Mouse (Mus musculus) C2C12 (cell line): Measurements from ENCODE around the gene Htr5a. TPM values are rescaled to one million over a fixed set of nuclear protein-coding genes. Genes with fewer than 3 reads are reported as not detected.

Experiments used
- H3K27me3 ChIP-seq: one replicate; pipeline ENCODE4 v1.6.1; 2011; ENCODE audit not compliant: control insufficient read depth, insufficient read depth, insufficient read length
- H3K36me3 ChIP-seq: one replicate; pipeline ENCODE4 v1.6.1; 2011; ENCODE audit not compliant: control insufficient read depth, insufficient read depth
- H3K4me3 ChIP-seq: one replicate; pipeline ENCODE4 v1.5.1; 2011; ENCODE audit warnings: mild to moderate bottlenecking, control low read depth; ENCODE audit not compliant: poor library complexity, insufficient read depth, severe bottlenecking
- H3K79me2 ChIP-seq: one replicate; pipeline ENCODE4 v1.6.1; 2011; ENCODE audit not compliant: control insufficient read depth, insufficient read depth
- H3K79me3 ChIP-seq: one replicate; pipeline ENCODE4 v1.6.1; 2011; ENCODE audit warnings: low read depth, control low read depth
- H3ac ChIP-seq: one replicate; pipeline ENCODE3; 2011; ENCODE audit warnings: low read depth; ENCODE audit not compliant: control insufficient read depth, insufficient read length
- CEBPB ChIP-seq: IDR thresholded peaks from one replicate; pipeline ENCODE4 v1.6.1; 2011; ENCODE audit warnings: low read depth, mild to moderate bottlenecking, control low read depth, moderate library complexity
- CTCF ChIP-seq: IDR thresholded peaks from one replicate; pipeline ENCODE4 v1.5.1; 2011; ENCODE audit not compliant: control insufficient read depth, insufficient read depth, insufficient read length
- FOSL1 ChIP-seq: IDR thresholded peaks from one replicate; pipeline ENCODE4 v1.8.0; 2011; ENCODE audit warnings: mild to moderate bottlenecking, low read length; ENCODE audit not compliant: poor library complexity, insufficient read depth, severe bottlenecking
- MAX ChIP-seq: IDR thresholded peaks from one replicate; pipeline ENCODE4 v1.6.1; 2011; ENCODE audit warnings: mild to moderate bottlenecking, control low read depth
- MYOD1 ChIP-seq: IDR thresholded peaks from one replicate; pipeline ENCODE4 v1.6.1; 2011; ENCODE audit warnings: low read depth; ENCODE audit not compliant: control insufficient read depth, insufficient read length
- MYOG ChIP-seq: IDR thresholded peaks from one replicate; pipeline ENCODE4 v1.6.1; 2011; ENCODE audit not compliant: control insufficient read depth, insufficient read length; ENCODE audit errors: extremely low read depth
- USF1 ChIP-seq: IDR thresholded peaks from one replicate; pipeline ENCODE4 v1.6.1; 2011; ENCODE audit warnings: low read depth, mild to moderate bottlenecking, control low read depth, moderate library complexity
- polyA plus RNA-seq: library from polyadenylated mRNA; unstranded; fragments of >200 nt; fragmentation: generic; extraction: Trizol; gene quantifications from one replicate; pipeline ENCODE4 v1.2.1, GENCODE M21; 2012; ENCODE audit warnings: missing spikeins

The Htr5a gene
- polyA plus RNA-seq, 1 experiment = not detected

GRCm38 (mm10) chr5:27846979-27847378, 5.0 kb downstream of the Htr5a start:
- Histone ChIP-seq H3K79me2 (no peaks in the 10 kb centered on the region), H3ac (no peak overlapping the region), H3K4me3 (no peak overlapping the region), H3K36me3 (no peaks in the 10 kb centered on the region), H3K27me3 (peaks cover 10% of the 10 kb centered on the region), H3K79me3 (no peaks in the 10 kb centered on the region)
- TF ChIP-seq USF1 = no peak
- TF ChIP-seq MYOG = no peak
- no peak for TF ChIP-seq MAX
- no peak for TF ChIP-seq CEBPB
- no peak for TF ChIP-seq CTCF
- no peak for TF ChIP-seq MYOD1
- TF ChIP-seq FOSL1 = no peak

- no peak overlapping the region for H3ac ChIP-seq
- no peak overlapping the region for H3K4me3 ChIP-seq
- H3K36me3 ChIP-seq = no peaks in the 10 kb centered on the region
- TF ChIP-seq MYOD1 = no peak
- TF ChIP-seq FOSL1 = no peak
- TF ChIP-seq MYOG = no peak
- no peak for TF ChIP-seq CTCF
- TF ChIP-seq CEBPB = no peak
- no peak for TF ChIP-seq USF1
- no peak for TF ChIP-seq MAX
- H3K79me2 ChIP-seq = no peaks in the 10 kb centered on the region
- no peaks in the 10 kb centered on the region for H3K79me3 ChIP-seq
- H3K27me3 ChIP-seq = no peaks in the 10 kb centered on the region
These were observed 12.3 kb downstream of the Htr5a start for GRCm38 (mm10) chr5:27854290-27854689.

DNA sequence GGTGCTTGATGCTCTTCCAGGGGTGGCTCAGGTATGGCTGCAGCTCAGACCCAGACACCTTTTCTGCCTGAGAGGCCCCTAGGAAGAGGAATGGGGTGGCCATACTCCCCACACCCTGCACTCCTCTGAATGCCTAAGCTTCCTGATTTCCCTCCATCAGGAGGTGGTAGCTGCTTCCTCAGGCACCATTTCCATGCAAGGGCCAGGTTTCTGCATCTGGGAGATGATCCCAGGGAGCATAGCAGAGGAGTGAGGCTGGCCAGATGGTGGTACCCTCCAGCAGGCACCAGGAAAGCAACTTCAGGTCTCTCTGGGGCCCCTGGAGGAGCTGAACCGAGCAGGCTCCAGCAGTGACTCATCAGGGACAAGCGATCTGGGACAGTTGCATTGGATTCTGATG, 13.8 kb downstream of the Htr5a start:
- Histone ChIP-seq H3K36me3 (no peaks in the 10 kb centered on the region), H3K79me3 (no peaks in the 10 kb centered on the region), H3K79me2 (no peaks in the 10 kb centered on the region), H3K27me3 (no peaks in the 10 kb centered on the region), H3K4me3 (no peak overlapping the region), H3ac (no peak overlapping the region)
- no peak for TF ChIP-seq MYOG
- TF ChIP-seq FOSL1 = no peak
- no peak for TF ChIP-seq USF1

GRCm38 (mm10) chr5:27873240-27874082, 31.5 kb downstream of the Htr5a start:
- H3ac ChIP-seq = no peak overlapping the region
- no peak for TF ChIP-seq MYOG
- no peaks in the 10 kb centered on the region for H3K36me3 ChIP-seq
- H3K27me3 ChIP-seq = no peaks in the 10 kb centered on the region
- no peaks in the 10 kb centered on the region for H3K79me2 ChIP-seq
- no peak overlapping the region for H3K4me3 ChIP-seq
- no peaks in the 10 kb centered on the region for H3K79me3 ChIP-seq

DNA sequence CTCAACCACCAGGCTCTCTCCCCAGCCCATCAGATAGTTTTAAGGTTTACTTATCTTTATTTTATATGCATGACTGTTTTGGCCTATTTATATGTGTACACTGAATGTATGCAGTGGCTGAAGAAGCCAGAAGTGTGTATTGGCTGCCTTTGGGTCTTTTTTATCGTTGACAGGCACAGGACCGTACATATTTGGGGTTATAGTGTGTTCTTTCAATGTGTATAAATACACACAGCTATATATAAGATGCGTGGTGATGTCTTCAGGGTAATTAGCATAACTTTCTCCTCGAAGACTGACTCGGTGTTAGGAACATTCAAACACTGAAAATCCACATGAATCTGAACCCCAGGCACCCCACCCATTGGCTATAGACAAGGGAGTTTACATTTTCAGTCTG, 32.3 kb downstream of the Htr5a start:
- H3K4me3 ChIP-seq = no peak overlapping the region
- no peaks in the 10 kb centered on the region for H3K27me3 ChIP-seq
- H3K79me2 ChIP-seq = no peaks in the 10 kb centered on the region
- no peaks in the 10 kb centered on the region for H3K36me3 ChIP-seq
- H3ac ChIP-seq = no peak overlapping the region
- TF ChIP-seq CEBPB (no peak), MAX (no peak), MYOG (no peak), MYOD1 (no peak), CTCF (no peak)
- no peaks in the 10 kb centered on the region for H3K79me3 ChIP-seq

GRCm38 (mm10) chr5:27875341-27876105, 33.6 kb downstream of the Htr5a start:
- Histone ChIP-seq H3K79me3 (no peaks in the 10 kb centered on the region), H3K79me2 (no peaks in the 10 kb centered on the region), H3K4me3 (no peak overlapping the region), H3ac (no peak overlapping the region), H3K27me3 (no peaks in the 10 kb centered on the region), H3K36me3 (no peaks in the 10 kb centered on the region)
- TF ChIP-seq FOSL1 (no peak), MYOD1 (no peak), MAX (no peak), USF1 (no peak), CTCF (no peak), MYOG (no peak), CEBPB (no peak)
